Mouse (Mus musculus) left cerebral cortex, postnatal 10 days (tissue): ENCODE data around the gene Josd1. TPM values are rescaled to one million over a fixed set of nuclear protein-coding genes. Genes with fewer than 3 reads are reported as not detected.

ENCODE experiments used
- DNase-seq, 2 experiments: peaks; one replicate each; pipeline ENCODE4 v3.0.0; 2021 to 2022; ENCODE audit warnings: low spot score in 2 of 2, mixed read lengths in 1 of 2; ENCODE audit errors: extremely low spot score in 1 of 2
- intact Hi-C: fragments of 180-260 bp; cut with DNase I; formaldehyde crosslinking; loops from one replicate; pipeline ENCODE4 v1.15.1; 2025
- total RNA-seq, 2 experiments: library from RNA; stranded (reverse); gene quantifications; 2 replicates each; pipeline ENCODE4 v1.2.3; 2021

Josd1 gene
- total RNA-seq: 10 to 100 TPM; 43.7 to 46.1 TPM

- intact Hi-C loops: no loop called here
- peak; percentile 92 to 95 for DNase-seq
These were observed at the start of gene Josd1 for GRCm38 (mm10) chr15:79687646-79688267. Gene Josd1 (minus strand): TSS chr15:79687919.

GRCm38 (mm10) chr15:79734311-79734710 lies 46.6 kb upstream of the Josd1 start:
- no peak for DNase-seq
- intact Hi-C loops: no loop called here

GRCm38 (mm10) chr15:79733640-79734039 lies 45.9 kb upstream of the Josd1 start:
- intact Hi-C loops: no loop called here
- DNase-seq: no peak

GRCm38 (mm10) chr15:79733192-79733591 lies 45.5 kb upstream of the Josd1 start:
- DNase-seq: no peak
- intact Hi-C loops: no loop called here

- intact Hi-C loops: no loop called here
- no peak for DNase-seq
These were observed 43.8 kb upstream of the Josd1 start for GRCm38 (mm10) chr15:79731554-79731953.

- intact Hi-C loops: no loop called here
- no peak for DNase-seq
These were observed 41.1 kb upstream of the Josd1 start for GRCm38 (mm10) chr15:79728731-79729388.

- no peak for DNase-seq
These were observed 40.6 kb upstream of the Josd1 start for GRCm38 (mm10) chr15:79728311-79728710.

GRCm38 (mm10) chr15:79727840-79728239 lies 40.1 kb upstream of the Josd1 start:
- DNase-seq: no peak
- intact Hi-C loops: no loop called here

More at GRCm38 (mm10) chr15:79728311-79728710, 40.6 kb upstream of the Josd1 start:
- intact Hi-C loops: no loop called here

- no peak for DNase-seq
- intact Hi-C loops: no loop called here
These were observed 37.6 kb upstream of the Josd1 start for GRCm38 (mm10) chr15:79725190-79725789.

- intact Hi-C loops: no loop called here
- DNase-seq: peak in 1 of 2 experiments; percentile 58
These were observed 35.7 kb upstream of the Josd1 start for GRCm38 (mm10) chr15:79723439-79723838.

- DNase-seq: peak in 1 of 2 experiments; percentile 67
- intact Hi-C loops: no loop called here
These were observed 33.1 kb upstream of the Josd1 start for GRCm38 (mm10) chr15:79720796-79721195.

- DNase-seq: no peak
- intact Hi-C loops: no loop called here
These were observed 32.5 kb upstream of the Josd1 start for GRCm38 (mm10) chr15:79720267-79720666.

- intact Hi-C loops: no loop called here
- DNase-seq: no peak
These were observed 29.0 kb upstream of the Josd1 start for GRCm38 (mm10) chr15:79716710-79717109.

- DNase-seq: no peak
- intact Hi-C loops: no loop called here
These were observed 27.9 kb upstream of the Josd1 start for GRCm38 (mm10) chr15:79715646-79716045.

- intact Hi-C loops: no loop called here
These were observed 20.6 kb upstream of the Josd1 start for GRCm38 (mm10) chr15:79708229-79708822.

GRCm38 (mm10) chr15:79706603-79707214 lies 19.0 kb upstream of the Josd1 start:
- no peak for DNase-seq
- intact Hi-C loops: no loop called here

More at GRCm38 (mm10) chr15:79708229-79708822, 20.6 kb upstream of the Josd1 start:
- no peak for DNase-seq

GRCm38 (mm10) chr15:79697558-79698187 lies 10.0 kb upstream of the Josd1 start:
- intact Hi-C loops: no loop called here
- DNase-seq: no peak

- DNase-seq: no peak
- intact Hi-C loops: no loop called here
These were observed 9.3 kb upstream of the Josd1 start for GRCm38 (mm10) chr15:79697011-79697410.

GRCm38 (mm10) chr15:79696508-79696907 lies 8.8 kb upstream of the Josd1 start:
- no peak for DNase-seq
- intact Hi-C loops: no loop called here
